Mouse (Mus musculus) midbrain, embryonic 14.5 days (tissue): ENCODE data around the gene Mef2d. TPM values are rescaled to one million over a fixed set of nuclear protein-coding genes. Genes with fewer than 3 reads are reported as not detected.
A peak's percentile ranks its signal among the peaks of the same experiment; 100 is the strongest.

Source experiments
- ATAC-seq: fragments of 200-750 bp; cut with Nextera tagmentation; 2 replicates; pipeline ENCODE4 v1.8.0; 2017; ENCODE audit warnings: moderate number of reproducible peaks, moderate library complexity; ENCODE audit not compliant: low FRiP score, low TSS enrichment
- DNase-seq: peaks from one replicate; pipeline ENCODE4 v3.0.0-alpha.2; 2015
- H3K27ac ChIP-seq: fragments of 300-500 bp; sonication (generic); replicated peaks from 2 replicates; pipeline ENCODE4 v1.5.1; 2014; ENCODE audit warnings: mild to moderate bottlenecking, low read depth, low read length, moderate library complexity
- H3K27me3 ChIP-seq: fragments of 300-500 bp; sonication (generic); 2 replicates; pipeline ENCODE4 v1.6.1; 2014; ENCODE audit warnings: low read length, control low read depth, mixed read lengths; ENCODE audit not compliant: control insufficient read depth, insufficient read depth
- H3K36me3 ChIP-seq: fragments of 300-500 bp; sonication (generic); 2 replicates; pipeline ENCODE4 v1.6.1; 2014; ENCODE audit warnings: low read length, control low read depth; ENCODE audit not compliant: control insufficient read depth, insufficient read depth
- H3K4me1 ChIP-seq: fragments of 300-500 bp; sonication (generic); 2 replicates; pipeline ENCODE4 v1.6.1; 2014; ENCODE audit warnings: mild to moderate bottlenecking, antibody characterized with exemption, low read length, control low read depth; ENCODE audit not compliant: control insufficient read depth, insufficient read depth
- H3K4me2 ChIP-seq: fragments of 300-500 bp; sonication (generic); 2 replicates; pipeline ENCODE4 v1.6.1; 2014; ENCODE audit warnings: mild to moderate bottlenecking, low read length, moderate library complexity
- H3K4me3 ChIP-seq: fragments of 300-500 bp; sonication (generic); replicated peaks from 2 replicates; pipeline ENCODE4 v1.5.1; 2014; ENCODE audit warnings: low read depth, low read length
- H3K9ac ChIP-seq: fragments of 300-500 bp; sonication (generic); replicated peaks from 2 replicates; pipeline ENCODE4 v1.6.1; 2014; ENCODE audit warnings: mild to moderate bottlenecking, low read length, moderate library complexity
- H3K9me3 ChIP-seq: fragments of 300-500 bp; sonication (generic); 2 replicates; pipeline ENCODE4 v1.6.1; 2016; ENCODE audit warnings: low read length, control low read depth, mixed read lengths; ENCODE audit not compliant: control insufficient read depth
- WGBS: fragments of 180-500 bp; shearing (Covaris S2); extraction: QIAGEN DNeasy Blood & Tissue Kit; methylation state at CpG from one replicate; pipeline ENCODE4 v1.1.7; 2014; 5-methylcytosine and 5-hydroxymethylcytosine counted together
- polyA plus RNA-seq: library from polyadenylated mRNA; unstranded; fragments of >200 nt; fragmentation: Nextera tagmentation; extraction: Ambion mirVana; gene quantifications from 2 replicates; pipeline ENCODE4 v1.2.1, GENCODE M21; 2014

Gene Mef2d
- polyA plus RNA-seq, 1 experiment from 2014 or later = 23.7 TPM

GRCm38 (mm10) chr3:88152056-88152455 is 9.9 kb downstream of the Mef2d start:
- DNase-seq (peak; percentile 93), ATAC-seq (peak; percentile 90)
- 12% methylated on average over 3 of the region's 3 CpGs for WGBS
- Histone ChIP-seq H3K9ac (peak overlapping the region; percentile 28; the same call in 1 of the 2 replicates), H3K9me3 (no peaks in the 10 kb centered on the region), H3K27ac (peak overlapping the region; percentile 91), H3K27me3 (no peaks in the 10 kb centered on the region), H3K36me3 (peaks cover 16% of the 10 kb centered on the region), H3K4me3 (no peak overlapping the region), H3K4me1 (peaks cover 52% of the 10 kb centered on the region), H3K4me2 (peak overlapping the region; percentile 46)

GRCm38 (mm10) chr3:88153290-88154011 is 11.3 kb downstream of the Mef2d start:
- peak overlapping the region; percentile 91 for H3K27ac ChIP-seq
- no peaks in the 10 kb centered on the region for H3K27me3 ChIP-seq
- no peak overlapping the region for H3K4me2 ChIP-seq
- no peaks in the 10 kb centered on the region for H3K9me3 ChIP-seq
- 96% methylated on average over 3 of the region's 3 CpGs for WGBS
- no peak overlapping the region; the same call in 1 of the 2 replicates for H3K9ac ChIP-seq
- H3K36me3 ChIP-seq = peaks cover 21% of the 10 kb centered on the region
- DNase-seq (no peak), ATAC-seq (no peak)
- peaks cover 55% of the 10 kb centered on the region for H3K4me1 ChIP-seq
- no peak overlapping the region for H3K4me3 ChIP-seq

GRCm38 (mm10) chr3:88154236-88154635 is 12.1 kb downstream of the Mef2d start:
- peaks cover 49% of the 10 kb centered on the region for H3K4me1 ChIP-seq
- H3K4me3 ChIP-seq = no peak overlapping the region
- H3K36me3 ChIP-seq = peaks cover 27% of the 10 kb centered on the region
- ATAC-seq (no peak), DNase-seq (no peak)
- no peak overlapping the region for H3K27ac ChIP-seq
- WGBS = 72% methylated on average over 2 of the region's 2 CpGs
- H3K4me2 ChIP-seq = no peak overlapping the region
- no peak overlapping the region for H3K9ac ChIP-seq
- H3K9me3 ChIP-seq = no peaks in the 10 kb centered on the region
- no peaks in the 10 kb centered on the region for H3K27me3 ChIP-seq

GRCm38 (mm10) chr3:88156817-88157216 is 14.6 kb downstream of the Mef2d start:
- Histone ChIP-seq H3K4me2 (no peak overlapping the region), H3K27ac (no peak overlapping the region), H3K9me3 (no peaks in the 10 kb centered on the region), H3K27me3 (no peaks in the 10 kb centered on the region), H3K9ac (no peak overlapping the region), H3K4me1 (peaks cover 23% of the 10 kb centered on the region), H3K4me3 (no peak overlapping the region), H3K36me3 (peaks cover 52% of the 10 kb centered on the region)
- DNase-seq (no peak), ATAC-seq (no peak)

- 16% methylated on average over 23 of the region's 23 CpGs for WGBS
These were observed 15.8 kb downstream of the Mef2d start for GRCm38 (mm10) chr3:88157771-88158597.

GRCm38 (mm10) chr3:88158991-88159390 is 16.8 kb downstream of the Mef2d start:
- Histone ChIP-seq H3K9me3 (no peaks in the 10 kb centered on the region), H3K9ac (no peak overlapping the region), H3K27ac (no peak overlapping the region), H3K4me1 (0 out of 2 replicates have a peak, but pooled peaks cover 5% of the 10 kb centered on the region), H3K4me2 (no peak overlapping the region), H3K27me3 (no peaks in the 10 kb centered on the region), H3K4me3 (no peak overlapping the region), H3K36me3 (peaks cover 73% of the 10 kb centered on the region)
- DNase-seq (no peak), ATAC-seq (no peak)
- 90% methylated on average over 6 of the region's 6 CpGs for WGBS

More at GRCm38 (mm10) chr3:88157771-88158597, 15.8 kb downstream of the Mef2d start:
- no peaks in the 10 kb centered on the region for H3K27me3 ChIP-seq
- H3K27ac ChIP-seq = peak overlapping the region; percentile 55; the same call in 1 of the 2 replicates
- H3K9me3 ChIP-seq = no peaks in the 10 kb centered on the region
- H3K4me2 ChIP-seq = no peak overlapping the region
- H3K36me3 ChIP-seq = peaks cover 64% of the 10 kb centered on the region
- H3K4me3 ChIP-seq = no peak overlapping the region
- ATAC-seq = peak; percentile 69
- H3K4me1 ChIP-seq = peaks cover 11% of the 10 kb centered on the region; the same call in 1 of the 2 replicates
- H3K9ac ChIP-seq = no peak overlapping the region
- DNase-seq = peak; percentile 84

- Histone ChIP-seq H3K9me3 (no peaks in the 10 kb centered on the region), H3K27ac (no peak overlapping the region), H3K27me3 (no peaks in the 10 kb centered on the region), H3K4me1 (0 out of 2 replicates have a peak, but pooled peaks cover 5% of the 10 kb centered on the region), H3K4me2 (no peak overlapping the region), H3K36me3 (peaks cover 84% of the 10 kb centered on the region), H3K9ac (no peak overlapping the region), H3K4me3 (no peak overlapping the region)
- WGBS = 85% methylated on average over 6 of the region's 6 CpGs
- no peak for ATAC-seq
- DNase-seq = no peak
These were observed 18.7 kb downstream of the Mef2d start for GRCm38 (mm10) chr3:88160856-88161255.

- DNase-seq (no peak), ATAC-seq (no peak)
- no peaks in the 10 kb centered on the region for H3K27me3 ChIP-seq
- H3K27ac ChIP-seq = no peak overlapping the region
- peaks cover 83% of the 10 kb centered on the region for H3K36me3 ChIP-seq
- H3K4me1 ChIP-seq = 0 out of 2 replicates have a peak, but pooled peaks cover 5% of the 10 kb centered on the region
- no peak overlapping the region for H3K4me3 ChIP-seq
- WGBS = 88% methylated on average over 8 of the region's 8 CpGs
- no peaks in the 10 kb centered on the region for H3K9me3 ChIP-seq
- no peak overlapping the region for H3K4me2 ChIP-seq
- no peak overlapping the region for H3K9ac ChIP-seq
These were observed 20.1 kb downstream of the Mef2d start for GRCm38 (mm10) chr3:88162259-88162658.
